In genomic region chr19:55732499-55732898, GRCm38 (mm10) we compare ENCODE assay signal across 15 mouse cellular contexts. TPM values are rescaled to one million over a fixed set of nuclear protein-coding genes. Genes with fewer than 3 reads are reported as not detected.
DNase-seq lines count a peak whose midpoint lies in the region; ATAC-seq and TF ChIP-seq lines count a peak whose summit lies in the region.
"Had no signal": no experiment of that assay in that cellular context is flagged by ENCODE, and none has a peak within 500 bp of the region (broad histone marks: within the 10 kb centered on the region; RNA-seq: fewer than 3 reads in every experiment).

No protein-coding gene starts in this region.

- no peak overlapping the region for H3K27ac ChIP-seq in liver, embryonic 13.5 days
- peak overlapping the region; percentile 8; the same call in 1 of the 2 replicates for H3K27ac ChIP-seq in stomach, postnatal 0 days (replicated peaks)
- H3K27ac ChIP-seq: hindbrain, embryonic 15.5 days; lung, embryonic 15.5 days had no signal

- no peak for TF ChIP-seq EP300 in stomach, postnatal 0 days (optimal IDR thresholded peaks at IDR 0.05)

- no peak for TF ChIP-seq CTCF in stomach, postnatal 0 days (IDR thresholded peaks at IDR 0.05; ENCODE audit: low read depth)

- no peaks in the 10 kb centered on the region for H3K9me3 ChIP-seq in liver, embryonic 13.5 days (replicated peaks)
- no peaks in the 10 kb centered on the region for H3K9me3 ChIP-seq in stomach, postnatal 0 days (ENCODE audit: control insufficient read depth, low read length)
- H3K9me3 ChIP-seq: hindbrain, embryonic 15.5 days; lung, embryonic 15.5 days had no signal

- peak; percentile 90 for ATAC-seq in liver, embryonic 13.5 days (ENCODE audit: low read depth)
- ATAC-seq in stomach, postnatal 0 days (ENCODE audit: low FRiP score, low TSS enrichment), result peak; percentile 73
- ATAC-seq: forebrain, postnatal 0 days had no signal

- no peaks in the 10 kb centered on the region for H3K36me3 ChIP-seq in liver, embryonic 13.5 days
- H3K36me3 ChIP-seq in stomach, postnatal 0 days (ENCODE audit: control insufficient read depth, insufficient read depth, low read length), result no peaks in the 10 kb centered on the region
- H3K36me3 ChIP-seq: hindbrain, embryonic 15.5 days; lung, embryonic 15.5 days had no signal

- H3K9ac ChIP-seq in liver, embryonic 13.5 days, result no peak overlapping the region
- no peak overlapping the region for H3K9ac ChIP-seq in stomach, postnatal 0 days (ENCODE audit: low read length)
- H3K9ac ChIP-seq: forebrain, postnatal 0 days; hindbrain, embryonic 15.5 days; lung, embryonic 15.5 days had no signal

- 22% methylated on average over 6 of the region's 6 CpGs for WGBS in liver, embryonic 13.5 days (ENCODE audit: insufficient replicate concordance)
- WGBS in stomach, postnatal 0 days, result 45% methylated on average over 6 of the region's 6 CpGs

- H3K4me1 ChIP-seq in liver, embryonic 13.5 days (replicated peaks), result peaks cover 15% of the 10 kb centered on the region
- H3K4me1 ChIP-seq in stomach, postnatal 0 days (replicated peaks; ENCODE audit: control insufficient read depth, insufficient read depth), result 0 out of 2 replicates have a peak, but pooled peaks cover 3% of the 10 kb centered on the region
- H3K4me1 ChIP-seq: hindbrain, embryonic 15.5 days; lung, embryonic 15.5 days had no signal

- H3K4me3 ChIP-seq in liver, embryonic 13.5 days (replicated peaks), result no peak overlapping the region
- H3K4me3 ChIP-seq in stomach, postnatal 0 days (ENCODE audit: low read depth, low read length), result no peak overlapping the region
- H3K4me3 ChIP-seq: hindbrain, embryonic 15.5 days; lung, embryonic 15.5 days had no signal

- DNase-seq in embryo, embryonic 10 days (ENCODE audit: low spot score), result peak; percentile 29
- no peak for DNase-seq in embryo, embryonic 9.5 days (ENCODE audit: extremely low spot score)
- DNase-seq in testis, postnatal 14 days (ENCODE audit: low spot score), result peak; percentile 59
- DNase-seq in testis, postnatal 10 days (ENCODE audit: low spot score), result no peak
- DNase-seq in liver, embryonic 13.5 days, result peak; percentile 57
- DNase-seq in stomach, postnatal 0 days (ENCODE audit: low spot score), result peak; percentile 51
- DNase-seq in layer of hippocampus, adult 18-20 months (ENCODE audit: low spot score in 2 of 2), result no peak
- DNase-seq in adrenal gland, adult 18-20 months (ENCODE audit: low spot score in 2 of 2), result no peak
- DNase-seq: cerebellum, postnatal 14 days; forebrain, postnatal 0 days; gastrocnemius, postnatal 36 days; right cerebral cortex, adult 18-20 months had no signal

- 0 out of 2 replicates have a peak, but pooled peaks cover 6% of the 10 kb centered on the region for H3K27me3 ChIP-seq in liver, embryonic 13.5 days
- no peaks in the 10 kb centered on the region for H3K27me3 ChIP-seq in stomach, postnatal 0 days (ENCODE audit: control insufficient read depth, insufficient read depth, low read length)
- H3K27me3 ChIP-seq: hindbrain, embryonic 15.5 days; lung, embryonic 15.5 days had no signal

- H3K4me2 ChIP-seq in liver, embryonic 13.5 days, result 0 out of 2 replicates have a peak overlapping the region, but pooled peaks have one; percentile 11
- no peak overlapping the region for H3K4me2 ChIP-seq in stomach, postnatal 0 days (replicated peaks; ENCODE audit: low read depth)
- H3K4me2 ChIP-seq: hindbrain, embryonic 15.5 days; lung, embryonic 15.5 days; midbrain, embryonic 11.5 days had no signal

RNA-seq across cellular contexts. Expression of gene Tcf7l2, which starts 9.1 kb away (rescaled TPM):
- polyA plus RNA-seq in liver, embryonic 13.5 days (2015; fragmentation: Nextera tagmentation; extraction: Ambion mirVana), result 17.8 and 23.4 TPM in 2 replicates
- 40.6 and 41.7 TPM in 2 replicates for polyA plus RNA-seq in stomach, postnatal 0 days (2015; fragmentation: Nextera tagmentation; extraction: Ambion mirVana)
- 10 to 100 TPM; 10.5 to 13.1 TPM for total RNA-seq in layer of hippocampus, adult 18-20 months (2021)
- total RNA-seq in adrenal gland, adult 18-20 months (2021), result 10 to 100 TPM; 16.0 to 17.3 TPM

Comparison
In these comparisons a context has a peak if more than half of its experiments do, and no peak if none do; other contexts are left out.
1. DNase-seq: peak in embryo, embryonic 10 days (single experiment), testis, postnatal 14 days (single experiment), liver, embryonic 13.5 days (single experiment) and stomach, postnatal 0 days (single experiment); none in embryo, embryonic 9.5 days (single experiment), testis, postnatal 10 days (single experiment), layer of hippocampus, adult 18-20 months (0 of 2) and adrenal gland, adult 18-20 months (0 of 2).